Mouse (Mus musculus) left cerebral cortex, adult 2 months (tissue): ENCODE results near the gene Ccdc6. TPM values are rescaled to one million over a fixed set of nuclear protein-coding genes. Genes with fewer than 3 reads are reported as not detected.
A peak's percentile ranks its signal among the peaks of the same experiment; 100 is the strongest.

Source experiments
- DNase-seq, 2 experiments: peaks; one replicate each; pipeline ENCODE4 v3.0.0; 2021 to 2022; ENCODE audit warnings: low spot score in 2 of 2, mixed read lengths in 1 of 2; ENCODE audit errors: extremely low spot score in 1 of 2
- H3K27ac ChIP-seq: fragments of 200-600 bp; 2 replicates; pipeline ENCODE4 v1.8.1; 2022
- H3K4me3 ChIP-seq: fragments of 200-600 bp; 2 replicates; pipeline ENCODE4 v1.8.1; 2022
- CTCF ChIP-seq: fragments of 200-600 bp; IDR thresholded peaks from 2 replicates; pipeline ENCODE4 v1.8.1; 2022; ENCODE audit warnings: antibody characterized with exemption, mild to moderate bottlenecking, moderate library complexity
- intact Hi-C: fragments of 180-260 bp; cut with DNase I; formaldehyde crosslinking; loops from one replicate; pipeline ENCODE4 v1.15.1; 2025
- total RNA-seq, 2 experiments: library from RNA; stranded (reverse); gene quantifications; 2 replicates each; pipeline ENCODE4 v1.2.3; 2021

Ccdc6 gene
- total RNA-seq, 2 experiments from 2014 or later: 51.1 to 64.8 TPM

DNA sequence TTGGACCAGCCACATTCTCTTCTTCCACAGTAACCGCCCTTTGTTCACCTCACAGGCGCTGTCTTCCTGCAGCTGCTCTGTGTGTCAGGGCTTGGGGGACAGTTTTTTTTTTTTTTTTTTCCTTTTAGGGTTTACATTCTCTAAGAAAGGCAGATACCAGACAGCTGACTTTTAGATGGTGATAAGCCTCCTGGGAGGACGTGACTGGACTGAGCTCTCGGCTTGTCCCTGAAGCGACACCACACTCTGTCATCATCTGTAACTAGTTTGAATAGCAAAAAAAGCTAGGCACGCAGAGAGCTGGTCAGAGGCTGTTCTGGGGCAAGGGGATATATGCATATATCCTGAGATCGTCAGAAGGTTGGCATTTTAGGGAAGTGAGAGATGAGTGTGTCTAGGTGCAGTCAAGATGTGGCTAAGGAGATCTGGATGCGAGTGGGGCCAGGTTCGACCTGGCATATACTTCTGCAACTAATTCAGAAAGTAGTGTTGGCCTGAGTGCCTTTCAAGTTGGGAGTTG is 23.0 kb downstream of the Ccdc6 start:
- no peak for DNase-seq
- no peak overlapping the region for H3K27ac ChIP-seq
- H3K4me3 ChIP-seq: no peak overlapping the region
- TF ChIP-seq CTCF: no peak
- intact Hi-C loops: no loop called here

DNA sequence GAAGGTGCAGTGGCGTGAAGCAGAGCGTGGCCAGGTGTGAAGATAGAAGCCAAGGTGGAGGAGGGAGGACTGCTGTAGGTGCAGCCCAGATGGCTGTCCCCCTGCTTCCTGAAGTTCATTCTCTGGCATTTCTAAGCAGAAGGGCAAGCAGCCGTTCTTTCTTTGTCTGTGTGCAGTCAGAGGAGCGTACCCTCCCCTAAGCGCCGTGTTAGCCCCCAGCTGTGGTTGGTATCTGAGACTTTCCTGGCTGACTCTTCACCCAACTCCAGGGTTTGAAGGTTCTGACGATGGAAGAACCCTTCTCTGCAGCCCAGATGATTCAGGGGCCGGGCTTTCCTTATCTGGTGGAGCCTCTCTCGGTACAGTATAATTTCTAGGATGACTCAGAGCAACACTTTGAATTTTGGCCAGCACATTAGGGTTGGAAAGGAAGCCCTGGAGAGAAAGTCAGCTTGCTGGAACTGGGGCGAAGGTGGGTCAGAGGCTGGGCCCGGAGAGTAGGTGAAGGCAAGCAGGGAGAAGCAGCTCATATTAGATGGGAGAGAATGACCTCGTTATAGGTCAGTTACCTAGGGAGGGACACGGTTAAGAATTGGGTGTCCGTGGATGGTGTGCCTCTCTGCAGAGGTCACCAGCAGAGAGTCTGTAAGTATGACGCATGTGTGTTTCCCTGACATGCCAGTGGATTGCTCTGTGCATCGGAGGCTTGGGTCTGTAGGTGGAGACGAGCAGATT is 23.9 kb downstream of the Ccdc6 start:
- TF ChIP-seq CTCF: no peak
- intact Hi-C loops: no loop called here

DNA sequence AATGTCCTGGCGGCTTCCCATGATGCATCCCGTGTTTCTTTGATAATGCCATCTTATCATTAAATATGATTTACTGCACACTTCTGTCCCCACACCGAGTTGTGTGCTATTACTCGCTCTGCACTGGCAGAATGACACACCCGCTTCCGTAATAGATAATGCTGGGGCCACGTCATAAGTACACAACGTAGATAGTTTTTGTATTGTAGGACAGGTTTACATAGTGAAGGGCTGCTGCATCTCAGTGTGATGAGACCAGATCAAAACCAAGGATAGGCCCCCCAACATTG is 24.4 kb downstream of the Ccdc6 start:
- no peak for TF ChIP-seq CTCF
- Histone ChIP-seq H3K4me3 (no peak overlapping the region), H3K27ac (no peak overlapping the region)
- no peak for DNase-seq
- intact Hi-C loops: no loop called here

More for the DNA sequence above, 23.9 kb downstream of the Ccdc6 start:
- Histone ChIP-seq H3K4me3 (no peak overlapping the region), H3K27ac (no peak overlapping the region; the same call in 1 of the 2 replicates)
- no peak for DNase-seq

DNA sequence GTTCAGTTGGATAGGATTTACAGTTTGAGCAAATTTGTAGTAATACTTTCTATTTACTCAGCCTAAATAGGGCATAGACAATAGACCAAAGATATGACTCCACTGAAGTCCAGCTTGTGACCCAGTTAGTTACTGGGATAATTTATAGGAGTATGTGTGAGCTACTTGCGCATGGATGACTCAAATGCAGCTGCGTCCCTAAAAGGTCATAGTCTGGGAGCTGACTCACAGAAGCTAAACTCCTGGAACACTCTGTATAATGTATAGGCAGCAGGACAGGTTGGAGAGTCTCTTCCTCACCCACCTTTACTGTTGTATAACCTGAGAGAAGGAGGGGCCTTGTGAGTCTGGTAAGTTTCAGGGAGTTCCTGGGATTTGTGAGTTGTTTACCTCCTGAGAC is 26.5 kb downstream of the Ccdc6 start:
- intact Hi-C loops: no loop called here
- H3K27ac ChIP-seq: no peak overlapping the region
- no peak for TF ChIP-seq CTCF
- H3K4me3 ChIP-seq: no peak overlapping the region
- DNase-seq: no peak

DNA sequence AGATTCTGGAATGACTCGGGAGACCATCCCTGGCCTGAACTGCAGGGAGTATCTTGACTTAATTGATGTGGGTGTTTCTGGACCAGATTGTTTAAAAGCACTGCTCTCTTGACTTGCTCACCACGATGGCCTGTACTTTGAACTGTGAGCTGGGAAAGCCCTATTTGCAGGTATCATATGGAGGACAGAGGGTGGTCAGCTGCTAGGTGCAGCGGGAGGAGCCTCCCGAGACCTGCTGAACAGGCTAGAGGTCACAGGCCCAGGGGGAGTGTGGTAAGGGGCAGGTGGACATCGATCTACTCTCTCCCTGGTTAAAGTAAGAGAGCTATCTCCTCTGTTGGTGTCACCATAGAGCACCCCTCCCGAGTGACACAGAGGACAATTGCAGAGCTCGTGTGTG is 28.6 kb downstream of the Ccdc6 start:
- intact Hi-C loops: no loop called here
- DNase-seq: no peak
- no peak overlapping the region for H3K4me3 ChIP-seq
- no peak overlapping the region for H3K27ac ChIP-seq
- TF ChIP-seq CTCF: no peak

DNA sequence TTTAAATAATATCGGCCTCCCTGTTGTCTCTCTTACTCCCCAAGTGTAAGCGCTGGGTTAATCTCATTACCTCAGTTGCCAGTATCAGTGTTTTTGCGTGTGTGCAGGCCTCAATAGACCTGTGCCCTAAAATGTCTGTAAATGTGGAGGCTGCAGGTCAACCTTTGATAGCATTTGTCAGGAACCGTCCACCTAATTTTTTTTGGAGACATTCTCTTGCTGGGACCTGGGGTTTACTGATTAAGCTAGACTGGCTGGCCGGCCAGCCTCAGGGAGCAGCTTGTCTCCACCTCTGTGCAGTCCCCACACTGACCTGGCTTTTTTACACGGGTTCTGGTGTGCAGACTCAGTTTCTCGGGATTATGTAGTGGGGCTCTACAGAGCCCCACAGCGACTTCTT is 30.4 kb downstream of the Ccdc6 start:
- no peak for TF ChIP-seq CTCF
- H3K27ac ChIP-seq: no peak overlapping the region
- DNase-seq: no peak
- intact Hi-C loops: no loop called here
- H3K4me3 ChIP-seq: no peak overlapping the region

DNA sequence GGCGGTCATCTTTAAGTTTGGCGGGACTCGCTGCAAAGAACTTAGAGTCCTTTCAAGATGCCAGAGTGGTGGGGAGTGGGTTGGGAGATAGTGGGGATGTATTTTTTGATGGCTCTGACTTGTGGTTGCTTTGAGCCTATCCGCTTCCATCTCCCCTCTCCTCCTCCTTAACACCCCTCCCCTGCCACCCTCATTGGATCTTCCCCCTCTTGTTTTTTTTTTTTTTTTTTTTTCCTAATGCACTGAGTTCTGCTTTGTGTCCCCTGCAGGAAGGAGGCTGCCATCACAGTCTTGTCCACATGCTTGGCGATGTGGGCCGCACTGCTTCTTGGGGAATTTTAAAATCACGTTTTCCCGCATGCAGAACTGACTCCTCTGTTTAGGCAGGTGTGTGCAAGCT is 31.5 kb downstream of the Ccdc6 start:
- Histone ChIP-seq H3K27ac (no peak overlapping the region), H3K4me3 (no peak overlapping the region)
- intact Hi-C loops: no loop called here
- DNase-seq: no peak
- TF ChIP-seq CTCF: peak; percentile 2; the same call in 1 of the 2 replicates

DNA sequence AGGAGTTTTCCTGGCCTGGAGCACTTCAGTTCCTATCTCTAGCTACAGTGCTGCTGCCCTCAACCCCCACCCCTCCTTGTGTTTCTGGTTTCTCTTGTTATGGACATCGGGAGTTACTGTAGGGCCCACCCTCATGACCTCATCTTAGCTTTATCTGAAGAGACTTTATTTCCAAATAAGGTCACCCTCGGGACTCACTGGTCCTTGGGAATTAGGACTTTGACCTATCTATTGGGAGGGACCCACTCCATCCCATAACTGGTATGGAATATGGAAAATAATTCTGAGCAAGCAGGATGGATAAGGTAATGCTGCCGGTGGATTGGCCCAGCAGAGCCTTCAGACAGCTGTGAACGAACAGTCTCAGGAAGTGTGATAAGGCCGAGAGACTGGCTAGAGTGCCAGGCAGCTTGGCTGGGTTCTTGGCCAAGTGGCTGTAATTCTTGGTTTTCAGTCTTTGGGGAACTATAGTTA is 35.2 kb downstream of the Ccdc6 start:
- intact Hi-C loops: no loop called here
- no peak overlapping the region for H3K4me3 ChIP-seq
- TF ChIP-seq CTCF: no peak
- DNase-seq: no peak
- H3K27ac ChIP-seq: no peak overlapping the region

DNA sequence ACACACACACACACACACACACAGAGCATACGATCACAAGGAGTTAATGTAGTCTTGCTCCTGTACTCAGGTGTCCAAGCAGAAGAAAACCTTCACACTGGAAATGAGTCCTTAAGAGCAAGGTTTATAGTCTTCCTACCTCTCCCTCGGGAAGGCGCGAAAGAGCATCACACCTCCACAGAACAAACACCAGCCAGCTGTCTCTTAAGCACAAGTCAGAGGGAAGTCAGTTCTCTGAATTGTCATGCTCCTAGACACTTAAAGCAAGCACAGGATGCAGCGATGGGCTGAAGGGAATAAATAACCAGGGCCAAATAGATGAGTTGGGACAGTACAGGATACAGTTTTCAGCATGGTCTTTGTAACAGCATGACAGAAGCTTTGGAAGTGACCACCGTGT is 35.8 kb downstream of the Ccdc6 start:
- DNase-seq: no peak
- Histone ChIP-seq H3K4me3 (no peak overlapping the region), H3K27ac (no peak overlapping the region)
- intact Hi-C loops: no loop called here
- TF ChIP-seq CTCF: no peak

DNA sequence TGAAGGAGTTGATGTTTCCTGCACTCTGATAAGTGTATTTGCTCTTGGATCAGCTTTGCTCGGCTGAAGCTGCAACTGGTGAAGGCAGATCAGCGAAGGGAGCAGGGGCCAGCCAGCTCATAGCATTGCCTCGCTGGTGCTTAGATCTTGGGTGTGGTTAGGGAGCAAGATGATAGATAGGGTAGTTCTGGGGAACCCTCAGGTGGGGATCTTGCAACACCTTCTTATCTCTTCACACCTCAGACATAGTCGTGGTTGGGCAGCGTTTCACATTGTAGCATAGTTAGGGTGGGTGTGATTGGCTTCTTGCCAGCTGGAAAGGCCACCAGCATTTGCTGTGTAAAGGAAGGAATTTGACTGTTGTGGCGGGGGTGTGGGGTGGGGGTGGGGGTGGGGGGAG is 36.3 kb downstream of the Ccdc6 start:
- Histone ChIP-seq H3K27ac (no peak overlapping the region), H3K4me3 (no peak overlapping the region)
- no peak for TF ChIP-seq CTCF
- intact Hi-C loops: no loop called here
- DNase-seq: peak; percentile 31 to 56

DNA sequence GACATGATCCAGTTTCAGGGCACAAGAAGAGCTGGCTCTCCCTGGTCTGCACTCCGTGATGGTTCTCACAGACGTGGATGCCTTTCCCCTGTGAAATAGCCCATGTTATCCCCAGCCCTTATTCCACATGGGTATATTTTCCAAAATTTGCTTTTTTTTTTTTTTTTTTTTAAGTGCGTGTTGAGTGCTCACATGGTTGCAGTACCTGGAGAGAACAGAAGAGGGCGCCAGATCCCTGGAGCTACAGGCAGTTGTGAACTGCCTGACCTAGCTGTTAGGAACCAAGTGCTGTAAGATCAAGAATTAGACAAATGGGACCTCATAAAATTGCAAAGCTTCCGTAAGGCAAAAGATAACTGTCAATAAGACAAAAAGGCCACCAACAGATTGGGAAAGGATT is 38.8 kb downstream of the Ccdc6 start:
- intact Hi-C loops: no loop called here
- Histone ChIP-seq H3K4me3 (no peak overlapping the region), H3K27ac (no peak overlapping the region)
- peak; percentile 49 for TF ChIP-seq CTCF
- no peak for DNase-seq

DNA sequence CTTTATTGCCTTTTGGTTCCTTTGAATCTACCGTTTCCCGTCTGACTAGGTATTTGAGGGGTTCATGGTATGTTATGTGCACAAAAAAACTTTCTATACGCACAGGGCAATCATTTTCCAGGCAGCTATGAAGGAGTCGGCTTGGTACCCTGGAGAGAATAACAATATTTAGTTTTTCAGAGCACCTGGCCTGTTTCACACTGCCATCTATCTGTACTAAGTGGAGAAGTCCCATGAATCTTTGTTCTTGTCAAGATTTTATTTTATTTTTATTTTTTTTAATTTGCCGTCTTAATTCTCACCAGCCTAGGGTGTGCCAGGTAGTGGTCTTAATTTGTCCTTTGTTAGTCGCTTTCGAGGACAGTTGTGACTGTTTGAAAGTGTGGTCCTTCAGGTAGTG is 40.7 kb downstream of the Ccdc6 start:
- intact Hi-C loops: no loop called here
- Histone ChIP-seq H3K4me3 (no peak overlapping the region), H3K27ac (no peak overlapping the region)
- no peak for DNase-seq
- peak; percentile 39 for TF ChIP-seq CTCF

DNA sequence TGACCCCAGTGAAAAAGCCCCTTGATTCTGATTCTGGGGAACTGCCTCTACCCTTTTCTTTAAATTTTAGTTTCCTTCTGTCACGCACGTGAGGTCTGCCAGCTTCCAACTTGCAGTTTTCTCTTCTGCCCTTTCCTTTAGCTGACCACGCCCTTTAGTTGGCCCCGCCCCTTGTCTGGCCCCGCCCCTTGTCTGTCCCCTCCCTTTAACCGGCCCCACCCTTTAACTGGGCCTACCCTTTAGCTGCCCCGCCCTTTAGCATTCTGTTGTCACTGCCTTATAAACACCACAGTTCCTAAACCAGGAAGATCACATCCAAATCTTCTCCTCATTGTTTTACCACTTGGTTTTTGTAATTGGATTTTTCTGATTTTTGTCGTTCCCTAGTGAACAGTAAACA is 41.2 kb downstream of the Ccdc6 start:
- intact Hi-C loops: no loop called here
- DNase-seq: no peak

More for the DNA sequence above, 41.2 kb downstream of the Ccdc6 start:
- no peak for TF ChIP-seq CTCF
- Histone ChIP-seq H3K27ac (no peak overlapping the region), H3K4me3 (no peak overlapping the region)
